Mouse (Mus musculus) c-Kit-negative CD71-positive TER-119-positive erythroid progenitor cells, embryonic 14.5 days (primary cell): ENCODE measurements at regions not wholly inside any gene's neighbourhood (a gene's known extent, or its start where the extent isn't known, plus 50 kb on each side); places are given as distances from the start of the nearest gene placed in this dataset.

Experiments
- DNase-seq: peaks from one replicate; pipeline ENCODE4 v3.0.0-alpha.2; 2013; ENCODE audit warnings: low read depth, low spot score

DNA sequence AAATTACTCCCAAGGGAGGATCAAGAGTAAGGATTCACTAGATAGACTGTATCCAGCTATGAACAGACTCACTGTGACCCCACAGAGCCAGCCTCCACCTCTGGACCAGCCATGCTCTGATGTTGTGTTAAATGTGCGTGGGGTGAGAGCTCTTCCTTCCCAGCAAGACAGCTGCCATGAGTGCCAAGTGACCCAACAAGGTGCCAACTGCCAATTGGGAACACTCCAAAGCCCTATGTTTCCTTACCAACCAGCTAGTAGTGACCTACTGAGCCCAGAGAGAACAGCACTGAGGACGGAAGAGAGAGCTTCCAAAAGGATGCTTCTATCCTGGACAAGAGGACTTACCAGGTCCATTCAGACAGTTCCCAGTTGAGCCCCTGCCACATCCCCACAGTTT lies 241.3 kb upstream of the Pabpc6 start:
- no peak for DNase-seq

DNA sequence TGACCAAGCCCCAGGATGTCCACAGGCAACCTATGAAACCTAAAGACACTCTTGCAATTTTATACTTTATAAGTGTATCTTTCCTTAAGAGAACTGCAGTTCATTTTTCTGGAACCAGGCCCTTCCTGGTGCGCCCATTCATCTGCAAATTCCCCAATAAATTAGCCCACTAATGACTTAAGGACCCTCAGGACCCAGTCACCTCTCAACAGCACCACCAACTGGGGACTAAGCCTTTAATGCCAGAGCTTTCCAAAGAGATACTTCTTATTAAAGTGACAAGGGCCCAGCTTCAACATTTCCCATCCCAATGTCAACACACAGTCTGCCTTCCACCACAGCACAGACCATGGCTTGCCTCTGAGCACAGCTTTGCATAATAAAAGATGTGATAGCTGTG lies 237.6 kb upstream of the Pabpc6 start:
- no peak for DNase-seq

DNA sequence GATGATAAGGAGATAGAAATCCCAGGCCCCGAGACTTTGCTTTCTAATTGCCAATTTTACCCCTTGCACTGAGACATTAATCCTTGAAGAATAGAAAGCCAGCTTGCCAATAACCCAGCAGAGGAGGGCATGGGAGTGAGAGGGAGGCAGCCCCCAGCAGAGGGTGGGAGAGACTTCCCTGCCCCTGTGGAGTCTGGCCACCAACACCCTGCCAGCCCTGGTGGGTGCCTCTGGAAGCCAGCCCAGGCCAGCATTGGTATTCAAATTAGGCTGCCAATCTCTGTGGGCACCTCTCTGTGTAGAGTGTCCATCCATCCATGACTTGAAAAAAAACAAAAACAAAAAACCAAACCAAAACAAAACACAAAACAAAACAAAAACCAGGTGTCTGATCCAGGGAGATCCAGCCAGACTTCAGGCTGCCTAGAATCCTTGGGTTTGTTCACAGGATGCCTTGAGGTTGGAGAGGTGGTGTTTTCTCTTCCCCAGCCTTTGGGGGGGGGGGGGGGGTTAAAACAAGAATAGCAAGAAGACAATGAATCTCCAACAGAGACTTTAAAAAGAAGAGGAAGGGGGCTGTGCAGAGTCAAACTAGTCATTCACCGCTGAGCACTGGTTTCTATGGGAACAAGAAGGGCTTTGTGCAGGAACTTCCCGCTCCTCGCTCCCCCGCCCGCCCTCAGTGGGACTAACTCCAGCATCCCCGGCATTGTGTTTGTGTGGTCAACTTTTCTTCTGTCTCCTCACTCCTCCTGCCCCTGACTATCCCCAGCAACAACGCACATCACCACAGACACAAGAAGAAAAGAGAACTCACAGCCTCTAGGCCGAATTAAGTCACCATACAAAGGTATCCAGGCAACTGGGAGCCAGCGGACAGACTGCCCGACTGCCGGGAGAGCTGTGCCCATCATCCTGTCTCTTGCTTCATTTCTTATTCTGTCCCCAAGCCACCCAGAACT lies 236.3 kb upstream of the Pabpc6 start:
- DNase-seq: no peak

- no peak for DNase-seq
Measured at GRCm38 (mm10) chr17:9904525-9904991, 235.0 kb upstream of the Pabpc6 start.

DNA sequence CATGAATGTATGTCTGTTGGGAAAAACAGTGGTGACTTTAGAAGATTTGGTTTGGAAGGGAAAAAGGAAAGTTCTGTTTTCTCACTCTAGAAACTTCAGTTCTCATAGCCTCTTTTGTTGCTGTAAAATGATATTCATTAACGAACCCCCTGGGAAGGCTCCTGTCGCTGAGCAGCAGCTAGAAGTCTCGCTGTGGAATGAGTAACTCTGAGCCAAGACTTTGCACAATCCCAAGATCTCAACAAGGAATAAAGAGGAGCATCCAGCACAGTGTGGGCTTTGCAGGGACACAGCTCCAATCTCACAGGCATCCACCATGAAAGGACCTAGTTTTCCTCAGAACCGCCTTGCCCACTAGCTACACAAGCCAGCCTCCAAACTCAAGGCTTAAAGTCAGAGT lies 233.8 kb upstream of the Pabpc6 start:
- no peak for DNase-seq

- DNase-seq: no peak
Measured at GRCm38 (mm10) chr17:9896964-9897363, 227.4 kb upstream of the Pabpc6 start.

DNA sequence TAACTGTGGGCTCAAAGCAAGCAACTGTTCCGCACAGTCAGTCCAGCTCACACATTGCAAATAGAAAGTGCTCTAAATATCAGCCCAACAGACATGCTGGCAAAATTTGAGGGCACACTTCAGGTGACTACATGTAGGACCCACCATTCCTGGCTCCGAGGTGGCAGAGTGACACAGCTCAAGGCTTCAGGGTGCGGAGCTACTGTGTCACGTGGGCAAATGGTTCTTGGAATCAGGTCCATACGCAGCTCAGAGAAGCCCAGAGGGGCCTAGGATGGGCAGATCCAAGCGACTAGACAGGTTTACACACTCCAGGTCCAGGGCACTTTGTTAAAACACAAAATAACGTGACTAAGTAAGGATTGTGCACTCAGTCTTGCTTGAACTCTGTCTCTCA lies 226.2 kb upstream of the Pabpc6 start:
- DNase-seq: no peak

DNA sequence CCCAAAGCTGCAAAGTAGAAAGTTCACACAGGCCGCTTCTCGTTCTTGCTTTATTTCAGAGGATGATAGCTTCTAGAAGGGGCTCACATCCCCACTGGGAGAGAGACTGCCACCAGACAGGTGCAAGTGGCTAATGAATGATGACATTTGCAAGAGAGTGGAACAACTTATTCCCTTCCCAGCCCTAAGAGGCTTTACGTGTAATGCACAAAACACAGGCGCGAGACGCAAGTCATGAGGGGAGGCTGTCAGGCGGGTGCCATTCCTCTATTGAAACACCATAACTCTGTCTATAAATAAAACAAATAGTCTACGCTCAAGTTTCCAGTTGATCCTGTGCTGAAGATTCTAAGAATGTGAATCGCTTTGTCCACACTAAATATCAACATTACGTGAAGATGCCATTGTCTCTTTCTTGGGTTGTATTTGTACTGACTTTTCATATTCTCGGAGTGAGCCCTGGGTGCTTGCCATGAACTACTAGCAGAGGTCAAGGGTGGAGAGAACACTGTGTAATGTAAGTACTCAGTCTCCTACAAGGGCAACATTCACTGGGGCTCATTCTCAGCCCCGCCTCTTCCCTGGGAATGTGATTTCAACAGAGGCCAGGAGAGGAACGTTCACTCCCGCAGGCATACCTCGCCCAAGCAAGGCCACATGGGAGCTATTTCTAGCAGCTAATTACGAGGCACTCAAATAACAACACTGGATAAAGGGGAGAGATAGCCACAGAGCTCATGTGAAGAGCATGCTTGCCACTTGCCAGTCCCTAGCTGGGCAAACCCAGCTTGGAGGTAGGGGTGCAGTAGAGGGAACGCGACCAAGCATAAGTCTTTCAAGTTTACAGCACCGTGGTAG lies 225.5 kb upstream of the Pabpc6 start:
- DNase-seq: no peak

- DNase-seq: no peak
Measured at GRCm38 (mm10) chr17:9893966-9894365, 224.4 kb upstream of the Pabpc6 start.

- no peak for DNase-seq
Measured at GRCm38 (mm10) chr17:9892776-9893175, 223.3 kb upstream of the Pabpc6 start.

- DNase-seq: no peak
Measured at GRCm38 (mm10) chr17:9892141-9892540, 222.6 kb upstream of the Pabpc6 start.

DNA sequence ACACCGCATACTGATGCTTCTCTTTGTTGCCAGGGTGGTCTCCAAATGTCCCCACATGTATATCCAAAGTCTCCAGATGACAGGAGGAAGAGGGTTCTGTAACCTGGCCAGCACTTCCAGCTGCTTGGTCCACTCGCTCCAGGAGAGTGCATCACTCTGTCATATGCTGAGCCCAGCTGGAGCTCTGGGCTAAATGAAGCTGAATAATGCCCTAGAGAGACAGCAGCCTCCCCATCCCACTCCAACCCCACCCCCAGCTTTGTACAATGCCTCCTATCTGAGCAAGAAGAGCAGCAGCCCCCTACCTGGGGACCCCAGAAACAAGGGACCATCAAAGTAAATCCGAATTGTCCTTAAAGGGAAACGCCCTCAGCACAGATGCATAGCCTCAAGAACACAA lies 219.0 kb upstream of the Pabpc6 start:
- DNase-seq: no peak

- DNase-seq: no peak
Measured at GRCm38 (mm10) chr17:9885110-9885509, 215.6 kb upstream of the Pabpc6 start.

- no peak for DNase-seq
Measured at GRCm38 (mm10) chr17:9882639-9883226, 213.2 kb upstream of the Pabpc6 start.

- no peak for DNase-seq
Measured at GRCm38 (mm10) chr17:9879556-9880206, 210.2 kb upstream of the Pabpc6 start.

GRCm38 (mm10) chr17:9873695-9874094 lies 204.2 kb upstream of the Pabpc6 start:
- no peak for DNase-seq

DNA sequence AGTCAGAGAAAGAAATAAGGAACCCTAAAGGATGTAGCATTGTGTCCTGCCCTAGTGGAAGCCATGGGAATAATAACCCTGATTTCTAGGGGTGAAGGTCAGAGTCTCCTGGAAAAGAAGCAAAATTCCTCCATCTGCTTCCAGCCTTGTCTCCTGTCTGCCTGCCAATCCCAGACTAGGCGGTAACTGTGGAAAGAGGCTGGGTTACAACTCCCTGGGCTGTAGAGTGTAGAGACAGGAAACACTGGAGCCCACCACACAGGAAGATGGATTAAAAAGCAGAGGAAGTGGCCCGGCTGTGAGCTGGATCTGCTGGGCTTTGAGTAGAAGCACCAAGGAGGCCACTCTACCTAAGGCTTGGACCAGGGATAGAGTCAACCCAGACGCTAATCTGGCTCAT lies 200.7 kb upstream of the Pabpc6 start:
- DNase-seq: no peak

GRCm38 (mm10) chr17:9868747-9869281 lies 199.3 kb upstream of the Pabpc6 start:
- no peak for DNase-seq

GRCm38 (mm10) chr17:9864254-9864653 lies 194.7 kb upstream of the Pabpc6 start:
- DNase-seq: no peak

DNA sequence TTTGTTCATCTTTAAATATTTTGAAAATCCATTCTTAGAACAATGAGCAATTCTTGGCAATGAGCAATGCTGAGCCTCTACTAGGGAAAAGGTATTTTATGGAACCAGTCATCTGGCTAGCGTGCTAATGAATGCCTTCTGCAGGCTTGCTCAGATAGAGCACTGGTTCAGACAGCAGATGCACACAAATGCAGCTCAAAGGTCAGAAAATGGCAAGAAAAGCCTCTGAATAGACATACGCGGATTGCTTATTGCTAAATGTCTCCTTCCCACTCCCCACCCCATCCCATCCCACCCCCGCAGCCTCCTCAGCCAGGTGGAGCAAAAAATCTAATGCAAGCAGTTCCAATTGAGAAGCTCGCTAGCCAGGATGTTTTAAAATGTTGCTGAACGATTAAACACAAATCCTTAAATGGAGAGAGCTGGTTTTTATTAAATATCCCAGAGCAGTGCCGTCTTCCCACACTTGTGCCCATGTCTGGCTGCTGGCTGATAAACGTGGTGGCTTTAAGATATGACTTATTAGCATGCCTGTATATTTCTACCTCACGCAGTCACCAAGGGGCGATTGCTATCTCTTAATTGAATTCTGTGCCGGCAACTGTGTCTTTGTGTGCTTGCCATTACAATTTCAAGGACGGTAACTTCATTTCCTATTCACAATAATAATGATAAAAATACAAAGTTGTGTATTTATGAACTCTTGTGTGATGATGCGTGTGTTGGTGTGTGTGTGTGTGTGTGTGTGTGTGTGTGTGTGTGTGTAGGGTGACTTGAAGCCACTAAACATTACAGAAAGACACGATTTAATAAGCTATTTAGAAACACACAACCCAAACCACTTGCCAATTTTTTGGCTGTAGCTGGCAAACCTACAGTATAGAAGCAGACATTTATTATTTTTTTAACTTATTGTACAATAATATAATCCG lies 192.7 kb upstream of the Pabpc6 start:
- no peak for DNase-seq
